Mouse (Mus musculus) gastrocnemius, adult 8-10 months (tissue): ENCODE measurements around the gene Trnau1ap. TPM values are rescaled to one million over a fixed set of nuclear protein-coding genes. Genes with fewer than 3 reads are reported as not detected.
A peak's percentile ranks its signal among the peaks of the same experiment; 100 is the strongest.
"Not testable (repeated sequence)": the region's sequence is repeated elsewhere in the genome, so short reads cannot be mapped to it uniquely, and the experiment has no call there.

ENCODE experiments used
- DNase-seq, 2 experiments: peaks; one replicate each; pipeline ENCODE4 v3.0.0; 2022; ENCODE audit warnings: low spot score in 2 of 2
- total RNA-seq, 4 experiments: library from RNA; stranded (reverse); gene quantifications; 2 replicates each; pipeline ENCODE4 v1.2.4; 2022

Trnau1ap gene
- total RNA-seq, 4 experiments from 2014 or later, result 9.4 to 13.4 (median 11.1) TPM

GRCm38 (mm10) chr4:132344403-132345134, 15.2 kb upstream of the Trnau1ap start:
- DNase-seq, result no peak

GRCm38 (mm10) chr4:132341451-132341850, 12.1 kb upstream of the Trnau1ap start:
- DNase-seq, result no peak

- peak in 1 of 2 experiments; percentile 45 for DNase-seq
These were observed 9.6 kb upstream of the Trnau1ap start for GRCm38 (mm10) chr4:132338943-132339342.

- DNase-seq, result no peak
These were observed 3.5 kb upstream of the Trnau1ap start for GRCm38 (mm10) chr4:132332880-132333279.

DNA sequence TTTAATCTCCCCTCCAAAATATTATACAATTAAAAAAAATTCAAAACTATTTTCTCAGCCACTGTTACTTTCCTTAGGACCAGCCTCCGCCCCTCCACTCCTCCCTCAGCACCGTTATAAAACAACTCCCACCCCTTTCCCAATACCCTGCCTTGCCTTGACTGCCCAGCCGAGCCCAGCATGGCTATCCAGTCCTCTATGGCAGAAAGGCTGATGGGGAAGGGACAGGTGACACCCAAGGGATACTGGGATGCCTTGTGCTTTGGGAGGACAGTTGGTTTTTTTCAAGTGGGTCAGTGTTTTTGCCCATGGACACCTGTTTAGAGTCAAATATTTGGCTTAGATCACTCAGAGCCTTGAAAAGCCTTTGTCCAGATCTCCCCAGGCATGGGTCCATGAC, 2.6 kb upstream of the Trnau1ap start:
- DNase-seq, result no peak

GRCm38 (mm10) chr4:132329835-132330354, 557 bp upstream of the Trnau1ap start:
- DNase-seq, result no peak

- no peak for DNase-seq
These were observed 851 bp downstream of the Trnau1ap start for GRCm38 (mm10) chr4:132328391-132328982.

GRCm38 (mm10) chr4:132326481-132326880, 2.9 kb downstream of the Trnau1ap start:
- DNase-seq, result no peak

- DNase-seq, result no peak
These were observed 13.6 kb downstream of the Trnau1ap start for GRCm38 (mm10) chr4:132315711-132316110.

GRCm38 (mm10) chr4:132312627-132313026, 16.7 kb downstream of the Trnau1ap start:
- DNase-seq, result no peak

DNA sequence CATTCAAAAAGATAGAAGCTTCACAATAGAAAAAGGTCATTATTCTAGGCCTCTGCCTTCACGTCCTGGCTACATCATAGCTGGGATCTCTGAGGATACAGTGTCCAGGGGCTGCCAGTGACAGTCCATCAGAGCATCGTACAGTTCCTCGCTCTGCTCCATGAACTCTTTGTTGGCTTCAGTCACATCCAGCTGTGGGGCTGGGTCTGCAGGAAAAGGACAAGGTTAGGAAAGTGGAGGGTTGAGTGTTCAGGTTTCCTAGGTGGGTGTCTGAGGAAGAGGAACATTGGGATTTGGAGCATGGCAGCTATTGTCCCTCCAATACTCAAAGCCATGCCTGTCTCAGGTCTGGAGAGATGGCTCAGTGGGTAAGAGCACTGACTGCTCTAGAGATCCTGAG, 17.5 kb downstream of the Trnau1ap start:
- DNase-seq, result no peak

DNA sequence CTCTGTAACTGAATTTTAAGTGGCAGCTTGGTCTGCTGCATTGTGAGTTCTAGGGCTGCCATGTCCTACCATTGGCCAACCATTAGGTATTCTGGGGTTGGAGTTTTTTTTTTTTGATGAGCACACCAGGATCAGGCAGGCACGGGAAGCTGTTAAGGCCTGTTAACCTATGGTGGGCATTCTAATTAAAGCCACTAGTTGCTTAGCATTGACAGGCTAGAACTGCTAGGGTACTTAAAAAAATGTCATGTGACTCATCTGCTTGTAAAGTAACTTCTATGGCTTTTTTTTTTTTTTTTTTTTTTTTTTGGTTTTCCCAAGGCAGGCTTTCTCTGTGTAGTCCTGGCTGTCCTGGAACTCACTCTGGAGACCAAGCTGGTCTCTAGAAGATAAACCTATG, 18.1 kb downstream of the Trnau1ap start:
- DNase-seq, result no peak

GRCm38 (mm10) chr4:132309849-132310472, 19.4 kb downstream of the Trnau1ap start:
- peak; percentile 44 to 48 for DNase-seq

- DNase-seq, result no peak
These were observed 20.0 kb downstream of the Trnau1ap start for GRCm38 (mm10) chr4:132309140-132309848.

GRCm38 (mm10) chr4:132308437-132309139, 20.8 kb downstream of the Trnau1ap start:
- DNase-seq, result peak; percentile 80 to 86

DNA sequence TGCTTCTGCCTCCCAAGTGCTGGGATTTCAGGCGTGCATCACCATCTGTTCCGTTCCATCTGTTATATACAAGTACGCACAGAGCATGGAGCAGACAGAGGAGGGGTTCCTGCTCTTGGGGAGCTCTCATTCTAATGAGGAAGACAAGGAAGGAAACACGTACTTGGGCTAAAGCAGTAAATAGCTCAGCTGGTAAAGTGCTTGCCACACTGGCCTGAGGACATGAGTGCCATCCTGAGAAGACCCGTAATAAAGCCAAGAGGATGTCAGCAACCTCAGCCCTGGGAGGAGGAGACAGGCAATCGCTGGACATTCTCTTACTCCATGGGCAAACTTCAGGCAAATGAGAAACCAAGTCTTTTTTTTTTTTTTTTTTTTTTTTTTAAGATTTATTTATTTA, 23.3 kb downstream of the Trnau1ap start:
- DNase-seq, result no peak

GRCm38 (mm10) chr4:132305276-132305675, 24.1 kb downstream of the Trnau1ap start:
- DNase-seq, result no peak

GRCm38 (mm10) chr4:132303484-132303883, 25.9 kb downstream of the Trnau1ap start:
- DNase-seq, result not testable (repeated sequence)

GRCm38 (mm10) chr4:132302939-132303479, 26.3 kb downstream of the Trnau1ap start, which contains the start of gene Rab42:
Gene Rab42 (minus strand): TSS chr4:132303385.
- peak in 1 of 2 experiments; percentile 21 for DNase-seq
